Mouse (Mus musculus) limb, embryonic 12.5 days (tissue): ENCODE results near the gene 1700009N14Rik. TPM values are rescaled to one million over a fixed set of nuclear protein-coding genes. Genes with fewer than 3 reads are reported as not detected.

Experiments
- ATAC-seq: fragments of 200-750 bp; cut with Nextera tagmentation; 2 replicates; pipeline ENCODE4 v1.8.0; 2017; ENCODE audit warnings: low read depth, moderate TSS enrichment; ENCODE audit not compliant: insufficient number of reproducible peaks, insufficient read depth, low FRiP score, low TSS enrichment
- H3K27ac ChIP-seq: fragments of 300-500 bp; sonication (generic); 2 replicates; pipeline ENCODE4 v1.5.1; 2016; ENCODE audit warnings: mild to moderate bottlenecking, moderate library complexity
- H3K27me3 ChIP-seq: fragments of 300-500 bp; sonication (generic); 2 replicates; pipeline ENCODE4 v1.6.1; 2016; ENCODE audit warnings: mild to moderate bottlenecking, moderate library complexity
- H3K36me3 ChIP-seq: fragments of 300-500 bp; sonication (generic); 2 replicates; pipeline ENCODE4 v1.6.1; 2016; ENCODE audit warnings: mild to moderate bottlenecking, moderate library complexity
- H3K4me1 ChIP-seq: fragments of 300-500 bp; sonication (generic); replicated peaks from 2 replicates; pipeline ENCODE4 v1.6.1; 2016
- H3K4me2 ChIP-seq: fragments of 300-500 bp; sonication (generic); 2 replicates; pipeline ENCODE4 v1.6.1; 2016; ENCODE audit warnings: mild to moderate bottlenecking, moderate library complexity
- H3K4me3 ChIP-seq: fragments of 300-500 bp; sonication (generic); replicated peaks from 2 replicates; pipeline ENCODE4 v1.5.1; 2016; ENCODE audit warnings: mild to moderate bottlenecking
- H3K9ac ChIP-seq: fragments of 300-500 bp; sonication (generic); replicated peaks from 2 replicates; pipeline ENCODE4 v1.6.1; 2016; ENCODE audit warnings: mild to moderate bottlenecking, moderate library complexity
- H3K9me3 ChIP-seq: fragments of 300-500 bp; sonication (generic); 2 replicates; pipeline ENCODE4 v1.6.1; 2016; ENCODE audit warnings: mild to moderate bottlenecking, moderate library complexity
- WGBS: fragments of 180-500 bp; shearing (Covaris S2); methylation state at CpG from one replicate; pipeline ENCODE4 v1.1.7; 2016; 5-methylcytosine and 5-hydroxymethylcytosine counted together
- polyA plus RNA-seq: library from polyadenylated mRNA; unstranded; fragments of >200 nt; fragmentation: Nextera tagmentation; extraction: Ambion mirVana; gene quantifications from 2 replicates; pipeline ENCODE4 v1.2.1, GENCODE M21; 2016

The 1700009N14Rik gene
- not detected in 2 replicates for polyA plus RNA-seq

- ATAC-seq = no peak
- no peak within 1 kb of the TSS for H3K9ac ChIP-seq
- no peak within 1 kb of the TSS for H3K4me3 ChIP-seq
- H3K36me3 ChIP-seq = no peaks in the 10 kb centered on the region
- 76% methylated on average over 3 of the region's 3 CpGs for WGBS
- no peak within 1 kb of the TSS for H3K4me2 ChIP-seq
- no peak within 1 kb of the TSS for H3K27ac ChIP-seq
- H3K4me1 ChIP-seq = no peaks in the 10 kb centered on the region
- H3K9me3 ChIP-seq = no peaks in the 10 kb centered on the region
- no peaks in the 10 kb centered on the region for H3K27me3 ChIP-seq
Measured at GRCm38 (mm10) chr4:39450069-39450468, at the start of gene 1700009N14Rik. TSS of gene 1700009N14Rik (plus strand) at chr4:39450295.

GRCm38 (mm10) chr4:39437870-39438367 lies 12.2 kb upstream of the 1700009N14Rik start:
- no peak overlapping the region for H3K9ac ChIP-seq
- H3K27ac ChIP-seq = no peak overlapping the region
- 85% methylated on average over 2 of the region's 2 CpGs for WGBS
- no peaks in the 10 kb centered on the region for H3K27me3 ChIP-seq
- H3K4me2 ChIP-seq = no peak overlapping the region
- no peak for ATAC-seq
- H3K36me3 ChIP-seq = no peaks in the 10 kb centered on the region
- no peak overlapping the region for H3K4me3 ChIP-seq
- no peaks in the 10 kb centered on the region for H3K9me3 ChIP-seq
- no peaks in the 10 kb centered on the region for H3K4me1 ChIP-seq

GRCm38 (mm10) chr4:39474291-39474690 lies 24.2 kb downstream of the 1700009N14Rik start:
- Histone ChIP-seq H3K9ac (no peak overlapping the region), H3K9me3 (no peaks in the 10 kb centered on the region), H3K36me3 (no peaks in the 10 kb centered on the region), H3K27me3 (no peaks in the 10 kb centered on the region), H3K4me3 (no peak overlapping the region), H3K27ac (no peak overlapping the region), H3K4me1 (no peaks in the 10 kb centered on the region), H3K4me2 (no peak overlapping the region)
- no peak for ATAC-seq
- 88% methylated on average over 2 of the region's 2 CpGs for WGBS

DNA sequence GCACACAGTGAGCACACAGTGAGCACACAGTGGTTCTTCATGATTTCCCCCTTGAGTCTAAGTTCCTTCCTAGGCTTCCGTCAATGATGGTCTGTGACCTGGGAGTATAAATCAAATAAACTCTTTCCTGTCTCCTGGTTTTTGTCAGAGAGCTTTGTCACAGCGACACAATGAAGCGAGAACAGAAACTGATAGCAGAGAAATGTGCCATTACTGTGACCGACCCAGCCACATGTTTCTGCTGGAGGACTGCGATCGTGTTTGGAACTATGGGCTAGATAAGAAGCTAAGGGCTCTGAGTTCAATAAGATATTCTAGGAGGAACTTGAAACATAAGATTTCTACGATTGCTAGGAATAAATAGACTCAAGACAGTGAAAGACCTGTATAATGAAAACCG lies 36.3 kb downstream of the 1700009N14Rik start:
- 84% methylated on average over 8 of the region's 8 CpGs for WGBS
- Histone ChIP-seq H3K27me3 (no peaks in the 10 kb centered on the region), H3K9ac (no peak overlapping the region), H3K9me3 (no peaks in the 10 kb centered on the region), H3K36me3 (no peaks in the 10 kb centered on the region), H3K4me3 (no peak overlapping the region), H3K4me2 (no peak overlapping the region), H3K27ac (no peak overlapping the region), H3K4me1 (no peaks in the 10 kb centered on the region)
- no peak for ATAC-seq

DNA sequence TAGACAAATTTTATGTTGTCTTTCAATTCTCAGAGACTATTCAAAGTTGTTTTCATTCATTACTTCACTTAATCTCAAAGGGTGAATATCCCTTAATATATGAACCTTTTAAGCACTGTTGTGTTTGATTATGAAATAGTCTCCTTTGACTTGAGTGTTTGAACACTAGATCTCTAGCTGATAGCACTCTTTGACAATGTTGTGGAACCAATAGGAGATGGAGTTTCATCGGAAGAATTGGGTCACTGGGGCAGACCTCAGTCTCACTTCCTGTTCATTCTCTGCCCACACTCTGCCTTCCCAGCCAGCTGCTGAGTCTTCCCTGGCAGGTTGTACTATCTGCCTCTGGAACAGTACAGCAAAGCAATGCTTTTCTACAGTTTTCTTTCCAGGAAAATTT lies 43.5 kb downstream of the 1700009N14Rik start:
- H3K27me3 ChIP-seq = no peaks in the 10 kb centered on the region
- H3K9ac ChIP-seq = no peak overlapping the region
- no peaks in the 10 kb centered on the region for H3K36me3 ChIP-seq
- 88% methylated on average over 1 of the region's 1 CpGs for WGBS
- no peaks in the 10 kb centered on the region for H3K4me1 ChIP-seq
- H3K9me3 ChIP-seq = no peaks in the 10 kb centered on the region
- no peak overlapping the region for H3K4me2 ChIP-seq
- no peak overlapping the region for H3K4me3 ChIP-seq
- no peak for ATAC-seq
- no peak overlapping the region for H3K27ac ChIP-seq

DNA sequence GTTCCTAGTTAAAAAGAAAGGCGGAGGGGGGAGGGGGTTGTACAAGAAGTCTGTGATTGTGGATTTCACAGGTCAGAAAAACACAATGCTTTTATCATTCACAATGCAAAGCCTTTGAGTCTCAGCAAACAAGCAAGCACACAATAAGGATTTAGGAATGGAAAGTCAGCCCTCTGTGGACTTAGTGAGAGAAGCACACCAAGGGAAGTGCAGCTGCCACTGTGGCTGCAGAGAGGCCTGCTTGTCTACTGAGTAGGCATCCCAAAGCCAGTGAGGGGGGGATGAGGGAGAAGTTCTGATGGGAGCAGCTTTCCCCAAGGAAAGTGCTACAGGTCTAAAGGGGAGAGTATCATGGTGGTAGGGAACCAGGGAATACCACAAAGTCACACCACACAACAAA lies 45.8 kb downstream of the 1700009N14Rik start:
- WGBS = 73% methylated on average over 1 of the region's 1 CpGs
- no peak for ATAC-seq
- no peak overlapping the region for H3K9ac ChIP-seq
- no peaks in the 10 kb centered on the region for H3K4me1 ChIP-seq
- no peak overlapping the region for H3K4me2 ChIP-seq
- no peak overlapping the region for H3K4me3 ChIP-seq
- no peak overlapping the region for H3K27ac ChIP-seq
- no peaks in the 10 kb centered on the region for H3K36me3 ChIP-seq
- no peaks in the 10 kb centered on the region for H3K27me3 ChIP-seq
- H3K9me3 ChIP-seq = no peaks in the 10 kb centered on the region
